Mouse (Mus musculus) cerebellum, adult 18-20 months (tissue): Measurements from ENCODE around the gene Spocd1.
"Not testable (repeated sequence)": the region's sequence is repeated elsewhere in the genome, so short reads cannot be mapped to it uniquely, and the experiment has no call there.

Source experiments
- DNase-seq, 2 experiments: peaks; one replicate each; pipeline ENCODE4 v3.0.0; 2021

Spocd1 gene

GRCm38 (mm10) chr4:129928949-129929348 is at the start of gene Spocd1:
Gene Spocd1, plus strand, starts transcription at chr4:129929249.
- DNase-seq = no peak

DNA sequence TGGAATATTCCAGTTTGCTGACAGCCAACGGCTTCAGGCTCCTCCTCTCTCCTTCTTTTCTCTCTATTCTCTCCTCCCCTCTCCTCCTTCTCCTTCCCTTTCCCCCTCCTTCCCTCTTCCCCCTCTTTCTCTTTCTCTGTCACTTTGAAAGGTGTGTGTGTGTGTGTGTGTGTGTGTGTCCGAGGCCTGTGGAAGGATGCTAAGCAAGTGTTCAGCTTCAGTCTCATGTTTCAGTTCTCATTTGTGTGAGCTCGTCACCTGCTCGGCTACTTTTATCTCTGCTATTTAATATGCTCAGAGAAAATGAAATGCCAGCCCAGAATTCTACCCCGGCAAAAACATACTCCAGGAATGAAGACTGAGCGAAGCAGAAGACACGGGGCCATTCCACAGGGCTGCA is 48.4 kb upstream of the Spocd1 start:
- DNase-seq = no peak

DNA sequence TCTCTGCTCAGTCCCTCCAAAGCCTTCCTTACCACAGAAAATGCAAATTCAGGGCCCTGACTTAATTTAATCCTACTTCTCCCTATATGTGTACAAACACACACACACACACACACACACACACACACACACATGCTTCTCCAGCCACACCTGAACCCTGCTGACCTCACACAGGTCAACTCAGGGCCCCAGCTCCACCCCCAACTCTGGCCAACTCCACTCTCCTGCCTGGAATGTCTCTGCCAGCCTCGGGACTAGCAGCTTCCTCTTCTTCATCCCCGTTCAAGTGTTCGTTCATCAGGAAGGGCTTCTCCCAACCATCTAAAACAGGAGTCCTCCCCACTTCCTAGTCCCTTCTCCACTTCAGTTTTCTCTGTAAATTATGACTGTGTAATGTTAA is 47.4 kb upstream of the Spocd1 start:
- DNase-seq = no peak

DNA sequence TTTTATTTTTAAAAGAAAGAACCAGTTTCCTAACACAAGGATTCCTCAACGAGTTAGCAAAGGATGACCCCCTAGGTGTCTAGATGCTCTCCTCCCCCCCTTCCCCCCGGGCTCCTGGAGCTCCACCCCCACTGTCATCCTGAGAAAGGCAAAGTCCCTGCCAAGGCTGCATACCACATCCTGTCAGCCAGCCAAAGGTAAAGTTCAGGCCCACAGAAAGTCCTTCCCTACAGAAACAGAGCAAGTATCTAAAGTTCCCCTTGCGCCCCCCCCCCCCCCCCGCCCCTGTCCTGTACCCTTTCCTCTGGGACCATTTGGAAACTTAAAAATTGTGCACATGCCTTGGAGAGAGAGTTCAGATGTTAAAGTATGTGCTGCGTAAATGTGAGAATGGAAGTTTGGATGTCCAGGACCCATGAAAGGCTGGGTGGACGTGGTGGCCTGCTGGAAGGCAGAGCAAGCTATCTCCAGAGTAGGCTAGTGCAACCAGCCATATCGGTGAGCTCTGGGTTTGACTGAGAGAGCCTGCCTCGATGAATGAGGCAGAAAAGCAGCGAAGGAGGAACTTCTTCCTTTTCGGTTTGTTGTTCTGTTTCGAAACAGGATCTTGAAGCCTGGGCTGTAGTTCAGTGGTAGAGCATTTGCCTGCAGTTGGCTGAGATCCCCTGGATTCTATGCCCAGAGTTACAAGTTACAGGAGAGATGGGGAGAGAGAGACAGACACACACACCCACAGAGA is 46.3 kb upstream of the Spocd1 start:
- no peak for DNase-seq

- no peak for DNase-seq
These were observed 44.8 kb upstream of the Spocd1 start for GRCm38 (mm10) chr4:129884041-129884930.

GRCm38 (mm10) chr4:129889661-129890060 is 39.4 kb upstream of the Spocd1 start:
- DNase-seq = no peak

GRCm38 (mm10) chr4:129890094-129890493 is 39.0 kb upstream of the Spocd1 start:
- no peak for DNase-seq

- DNase-seq = no peak
These were observed 34.2 kb upstream of the Spocd1 start for GRCm38 (mm10) chr4:129894861-129895260.

- DNase-seq = not testable (repeated sequence)
These were observed 30.2 kb upstream of the Spocd1 start for GRCm38 (mm10) chr4:129898815-129899214.

GRCm38 (mm10) chr4:129902394-129902793 is 26.7 kb upstream of the Spocd1 start:
- DNase-seq = no peak

GRCm38 (mm10) chr4:129903577-129903976 is 25.5 kb upstream of the Spocd1 start:
- no peak for DNase-seq

- no peak for DNase-seq
These were observed 24.0 kb upstream of the Spocd1 start for GRCm38 (mm10) chr4:129905032-129905431.

- no peak for DNase-seq
These were observed 23.0 kb upstream of the Spocd1 start for GRCm38 (mm10) chr4:129906016-129906415.

DNA sequence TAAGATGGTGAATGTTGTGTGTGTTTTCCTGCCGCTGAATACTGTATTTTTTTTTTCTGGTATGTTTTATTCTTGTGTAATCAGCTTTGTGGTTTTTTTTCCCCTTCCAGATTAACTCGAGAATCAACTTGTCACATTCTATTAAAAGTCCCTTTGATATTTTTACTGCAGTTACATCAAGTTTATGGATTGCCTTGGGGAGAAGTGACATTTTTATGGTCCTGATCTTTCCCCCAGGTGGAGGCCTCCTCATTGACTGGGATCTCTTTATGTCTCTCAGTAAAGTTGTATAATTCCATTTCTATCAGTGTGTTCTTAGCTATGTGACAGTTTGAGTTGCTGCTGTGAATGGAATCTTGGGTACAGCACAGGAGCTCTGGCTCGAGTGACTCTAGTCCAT is 20.2 kb upstream of the Spocd1 start:
- DNase-seq = no peak

GRCm38 (mm10) chr4:129909261-129909731 is 19.8 kb upstream of the Spocd1 start:
- no peak for DNase-seq

DNA sequence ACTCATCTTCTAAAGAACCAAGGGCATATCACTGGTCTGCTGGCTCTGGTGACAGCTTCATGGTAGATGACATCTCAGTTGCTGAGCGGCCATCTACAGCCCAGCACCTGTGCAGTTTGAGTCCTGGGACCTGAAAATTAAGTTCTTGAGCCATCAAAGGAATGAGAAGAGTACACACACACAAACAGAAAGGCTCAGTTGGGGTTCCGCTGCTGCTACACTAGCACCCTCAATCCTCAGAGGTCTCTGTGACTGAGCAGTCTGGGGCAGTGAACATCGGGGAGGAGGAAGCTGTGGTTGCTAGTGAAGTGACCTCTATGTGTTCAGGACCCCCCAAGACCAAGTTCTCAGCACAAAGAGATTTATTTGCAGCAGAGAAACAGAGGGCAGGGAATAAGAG is 16.1 kb upstream of the Spocd1 start:
- no peak for DNase-seq

DNA sequence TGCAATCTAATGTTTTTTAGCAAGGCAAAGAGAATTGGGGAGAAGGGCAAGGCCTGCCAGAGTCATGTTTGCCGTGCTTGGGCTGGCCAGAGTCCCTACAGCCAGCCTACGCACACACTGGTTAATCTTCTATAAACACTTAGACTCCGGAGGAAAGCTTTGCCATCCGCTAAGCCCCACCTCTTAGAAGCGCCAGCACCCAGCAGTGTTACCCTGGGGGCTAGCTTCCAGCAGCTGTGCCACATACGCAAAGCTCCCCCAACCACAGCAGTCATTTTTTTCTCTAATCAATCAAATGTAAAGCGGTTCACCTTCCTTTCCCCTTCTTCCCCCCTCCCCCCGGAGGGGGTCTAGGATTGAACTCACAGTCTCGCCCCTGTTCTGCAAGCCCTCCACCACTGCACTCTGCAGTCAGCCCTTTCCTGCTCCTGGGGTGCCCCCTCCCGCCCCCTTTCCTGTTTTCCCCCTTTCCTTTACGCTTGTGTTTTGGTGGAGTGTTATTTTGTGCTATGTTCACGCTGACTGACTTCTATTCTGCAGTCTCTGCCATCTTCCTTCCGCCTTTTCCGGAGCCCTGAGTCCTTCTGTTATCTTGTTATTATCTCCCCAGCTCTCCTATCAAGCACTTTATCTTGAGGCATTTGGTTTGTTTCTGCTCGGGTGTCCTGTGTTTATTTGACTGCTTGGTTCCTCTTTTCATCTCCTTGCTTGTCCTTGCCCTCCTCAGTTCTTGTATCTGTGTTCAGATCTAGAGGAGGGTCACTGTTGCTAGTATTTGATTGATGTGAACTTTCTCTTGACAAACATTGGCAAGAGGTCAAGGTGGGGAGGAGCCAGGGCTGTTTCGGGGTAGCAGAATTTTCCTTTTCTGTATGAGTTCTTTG is 15.0 kb upstream of the Spocd1 start:
- no peak for DNase-seq

DNA sequence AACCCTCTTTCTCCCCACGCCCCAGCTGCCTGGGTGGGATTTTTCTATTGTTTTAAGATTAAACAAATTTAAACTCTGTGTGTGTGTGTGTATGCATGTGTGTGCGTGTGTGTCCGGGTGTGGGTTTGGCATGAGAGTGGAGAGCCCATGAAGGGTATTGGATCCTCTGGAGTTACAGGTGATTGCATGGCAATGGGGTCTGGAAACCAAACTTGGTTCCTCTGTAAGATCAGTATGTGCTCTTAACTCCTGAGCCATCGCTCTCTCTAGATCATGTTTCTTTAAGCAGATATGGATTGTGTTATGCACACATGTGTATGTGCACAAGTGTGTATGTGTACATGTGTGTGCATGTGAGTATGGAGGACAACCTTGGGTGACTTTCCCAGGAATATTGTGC is 14.4 kb upstream of the Spocd1 start:
- no peak for DNase-seq

- DNase-seq = no peak
These were observed 13.6 kb upstream of the Spocd1 start for GRCm38 (mm10) chr4:129915349-129915988.

DNA sequence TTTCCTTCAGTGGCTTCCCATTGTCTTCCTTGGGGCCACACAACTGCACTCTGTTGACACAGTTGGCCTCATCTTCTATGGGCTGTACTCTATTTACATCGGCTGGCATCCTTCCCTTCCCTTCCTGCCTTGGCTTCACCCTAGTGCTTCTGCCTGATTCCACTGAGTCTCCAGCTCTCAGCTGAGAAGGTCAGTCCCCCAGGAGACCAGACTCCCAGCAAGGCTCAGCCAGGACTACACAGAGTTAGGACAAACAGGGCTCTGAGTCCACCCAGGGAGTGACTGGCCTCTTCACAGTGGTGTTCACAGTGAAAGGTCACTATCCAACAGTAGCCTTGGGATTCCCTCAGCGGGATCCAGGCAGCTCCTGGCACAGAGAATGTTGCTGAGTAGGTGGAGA is 12.9 kb upstream of the Spocd1 start:
- DNase-seq = no peak

DNA sequence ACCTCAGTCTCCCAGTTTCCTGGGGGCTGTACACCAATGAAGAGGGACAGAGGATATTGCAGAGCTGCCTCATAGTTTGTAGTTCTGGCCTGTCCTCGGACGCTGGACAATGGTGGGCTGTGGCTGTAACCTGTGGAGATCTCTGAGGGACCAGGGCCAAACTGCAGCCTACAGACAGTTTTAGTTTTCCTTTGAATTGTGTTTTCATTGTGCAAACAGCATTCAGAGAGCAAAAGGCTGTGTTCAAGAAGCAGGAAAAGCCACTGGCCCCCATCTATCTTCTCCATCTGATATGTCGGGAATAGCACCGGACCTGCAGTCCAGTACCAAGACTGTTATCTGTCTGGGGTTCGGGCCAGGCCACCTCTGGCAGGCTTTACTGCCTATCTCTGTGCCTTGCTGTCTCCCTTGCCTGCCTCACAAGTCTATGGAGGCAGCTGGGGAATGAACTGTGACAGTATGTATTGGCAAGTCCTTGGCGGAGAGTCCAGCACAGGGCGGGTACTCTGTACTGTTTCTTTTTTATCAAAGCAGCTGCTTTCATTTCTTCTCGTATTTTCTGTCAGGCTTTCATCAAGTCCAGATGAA is 11.9 kb upstream of the Spocd1 start:
- no peak for DNase-seq

- no peak for DNase-seq
These were observed 10.6 kb upstream of the Spocd1 start for GRCm38 (mm10) chr4:129918464-129918863.
